Mouse (Mus musculus): Measurements from ENCODE around the gene Pih1h3b.

Pih1h3b gene

DNA sequence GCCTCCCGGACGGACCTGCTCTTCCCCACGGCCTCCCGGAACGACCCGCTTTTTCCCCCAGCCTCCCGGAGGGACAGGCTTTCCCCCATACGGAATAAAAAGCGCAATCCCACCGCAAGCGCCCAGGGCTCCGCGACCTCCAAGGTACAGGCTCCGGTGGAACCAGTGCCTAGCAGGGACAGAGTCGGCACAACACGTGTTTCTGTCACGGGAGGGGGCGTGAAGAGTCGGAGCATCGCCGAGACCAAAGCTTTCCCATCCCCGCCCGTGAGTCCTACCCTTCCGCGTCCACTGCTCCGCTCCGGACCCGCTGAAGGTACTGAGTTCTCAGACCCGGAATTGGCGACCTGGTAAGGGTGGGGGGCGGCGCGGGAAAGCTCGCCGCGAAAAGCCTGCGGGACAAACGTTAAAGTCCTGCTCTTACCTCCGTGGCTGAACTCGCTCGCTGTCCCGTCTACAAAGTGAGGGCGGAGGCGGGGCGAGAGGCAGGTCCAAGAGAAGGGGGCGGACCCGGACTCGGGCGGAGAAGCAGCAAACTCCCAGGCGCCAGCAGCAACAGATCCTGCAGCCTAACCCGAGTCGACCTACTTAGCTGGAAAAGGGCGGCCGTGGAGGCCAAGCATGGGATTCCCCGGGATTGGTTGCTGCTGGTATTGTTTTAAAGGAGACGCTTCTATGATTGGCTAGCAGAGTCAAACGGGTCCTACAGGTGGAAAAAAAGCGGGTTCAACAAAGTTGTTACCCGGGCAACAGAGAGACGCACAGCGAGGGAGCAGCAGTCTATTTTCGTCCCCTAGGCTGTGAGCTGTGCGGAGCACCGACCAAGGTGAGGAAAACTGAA is at the start of gene Pih1h3b, which contains the start of gene Nup62cl:
TSS of gene Pih1h3b (plus strand) at position 745 of the 841 bp plus-strand sequence.
TSS of gene Nup62cl (minus strand) at position 578 of the 841 bp plus-strand sequence.
- in situ Hi-C loops (cut with MboI; ENCODE audit: low pct_unique_long_range_greater_than_20kb in 1 of 2, low sequenced_read_pairs in 2 of 2, unreplicated experiment in 1 of 2) = no loop called here

DNA sequence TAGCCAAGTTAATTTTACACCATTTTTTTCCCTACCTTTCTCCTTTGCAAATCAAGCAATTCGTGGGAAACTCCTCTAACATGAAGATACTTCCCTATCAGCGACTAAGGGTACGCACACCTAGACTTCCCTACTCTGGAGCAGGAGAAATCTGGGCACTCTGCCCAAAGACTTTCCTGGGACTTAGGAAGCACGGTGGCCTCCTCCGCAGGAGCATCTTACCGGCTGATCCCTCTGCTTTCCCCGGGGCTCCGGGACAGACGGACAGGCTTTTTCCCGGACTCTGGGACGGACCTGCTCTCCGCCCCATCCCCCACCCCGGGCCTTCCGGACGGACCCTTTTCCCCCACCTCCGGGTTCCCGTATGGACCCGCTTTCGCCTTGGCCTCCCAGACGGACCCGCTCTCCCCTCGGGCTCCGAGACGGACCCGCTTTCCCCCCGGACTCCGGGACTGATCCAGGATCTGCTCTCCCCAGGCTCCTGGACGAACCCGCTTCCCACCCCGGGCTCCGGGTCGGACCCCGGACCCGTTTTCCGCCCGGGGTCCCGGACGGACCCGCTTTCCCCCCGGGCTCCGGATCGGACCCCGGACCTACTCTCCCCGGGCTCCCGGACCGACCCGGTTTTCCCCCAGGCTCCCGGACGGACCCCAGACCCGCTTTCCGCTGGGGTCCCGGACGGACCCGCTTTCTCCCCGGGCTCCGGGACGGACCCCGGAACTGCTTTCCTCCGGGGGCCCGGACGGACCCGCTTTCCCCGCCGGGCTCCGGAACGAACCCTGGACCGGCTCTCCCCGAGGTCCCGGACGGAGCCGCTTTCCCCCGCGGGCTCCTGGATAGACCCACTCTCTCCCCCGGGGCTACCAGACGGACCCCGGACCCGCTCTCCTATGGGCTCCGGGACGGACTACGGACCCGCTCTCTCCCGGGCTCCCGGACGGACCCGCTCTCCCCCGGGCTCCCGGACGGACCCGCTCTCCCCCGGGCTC is 1.5 kb upstream of the Pih1h3b start:
- in situ Hi-C loops (cut with MboI; ENCODE audit: low pct_unique_long_range_greater_than_20kb in 1 of 2, low sequenced_read_pairs in 2 of 2, unreplicated experiment in 1 of 2) = no loop called here

DNA sequence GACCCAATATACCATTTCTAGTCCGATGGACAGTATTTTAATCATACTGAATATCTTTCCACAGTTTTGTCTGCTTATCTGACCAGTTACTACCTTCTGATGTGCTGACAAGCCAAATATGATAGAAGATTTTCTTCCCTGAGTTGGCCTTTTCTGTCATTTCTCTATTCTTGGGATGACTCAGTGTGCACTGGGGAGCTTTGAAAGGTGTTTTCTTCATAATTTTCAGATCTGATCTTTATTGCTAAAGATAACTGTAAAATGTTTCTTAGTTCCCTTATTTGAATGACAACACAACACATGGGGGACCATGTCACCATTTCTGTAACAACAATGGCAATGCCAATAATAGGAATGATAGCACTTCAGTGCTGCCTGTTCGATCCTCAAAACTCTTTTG is 19.9 kb downstream of the Pih1h3b start:
- in situ Hi-C loops (cut with MboI; ENCODE audit: low pct_unique_long_range_greater_than_20kb in 1 of 2, low sequenced_read_pairs in 2 of 2, unreplicated experiment in 1 of 2) = no loop called here

DNA sequence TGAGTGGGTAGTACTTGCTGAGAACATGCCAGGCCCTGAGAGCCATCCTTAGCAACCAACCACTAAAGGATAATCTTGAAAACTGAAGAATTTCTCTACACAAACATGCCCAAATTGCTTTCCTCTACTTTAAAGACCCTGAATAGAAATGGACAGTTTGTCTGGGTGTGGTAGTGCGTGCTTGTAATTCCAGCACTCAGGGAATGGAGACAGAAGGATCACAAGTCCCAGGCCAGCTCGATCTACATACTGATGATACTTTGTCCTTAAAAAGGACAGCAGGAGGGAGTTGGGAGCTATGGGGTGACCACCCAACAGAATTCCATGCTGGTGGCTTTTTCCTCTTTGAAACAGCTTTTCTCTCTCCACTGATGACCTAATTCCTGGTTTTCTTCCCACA is 31.4 kb downstream of the Pih1h3b start:
- in situ Hi-C loops (cut with MboI; ENCODE audit: low pct_unique_long_range_greater_than_20kb in 1 of 2, low sequenced_read_pairs in 2 of 2, unreplicated experiment in 1 of 2) = no loop called here
